Mouse (Mus musculus): ENCODE measurements around the gene Bloc1s5.

DNA sequence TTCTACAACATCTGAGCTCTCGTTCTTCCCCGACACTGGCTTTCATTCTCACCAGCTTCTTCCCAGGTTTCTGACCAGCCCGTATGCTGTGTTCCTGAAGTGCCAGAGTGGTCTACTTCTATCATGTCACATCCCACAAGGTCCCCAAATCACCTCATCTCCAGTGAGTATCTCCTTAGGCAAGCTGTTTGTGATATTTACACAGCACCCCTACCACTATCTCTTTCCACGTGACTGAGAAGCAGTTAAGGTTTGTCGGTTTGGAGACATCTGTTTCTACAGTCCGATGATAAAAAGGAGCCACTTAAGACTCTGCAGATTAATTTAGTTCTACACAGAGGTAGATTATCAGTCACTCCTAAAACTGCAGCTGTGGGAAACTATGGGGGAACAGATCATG lies 2.4 kb downstream of the Bloc1s5 start:
- TF ChIP-seq CTCF (IDR thresholded peaks at IDR 0.05; ENCODE audit: low read depth) (no peak), EP300 (IDR thresholded peaks at IDR 0.05; ENCODE audit: low read depth) (peak; percentile 99)

Data from liver, postnatal 0 days (tissue).